Mouse (Mus musculus): Measurements from ENCODE around the gene Cyp3a59. TPM values are rescaled to one million over a fixed set of nuclear protein-coding genes. Genes with fewer than 3 reads are reported as not detected.
"Not testable (repeated sequence)": the region's sequence is repeated elsewhere in the genome, so short reads cannot be mapped to it uniquely, and the experiment has no call there.

Cyp3a59 gene
- polyA plus RNA-seq (2014; fragmentation: Nextera tagmentation; extraction: Ambion mirVana), result not detected in 2 replicates

DNA sequence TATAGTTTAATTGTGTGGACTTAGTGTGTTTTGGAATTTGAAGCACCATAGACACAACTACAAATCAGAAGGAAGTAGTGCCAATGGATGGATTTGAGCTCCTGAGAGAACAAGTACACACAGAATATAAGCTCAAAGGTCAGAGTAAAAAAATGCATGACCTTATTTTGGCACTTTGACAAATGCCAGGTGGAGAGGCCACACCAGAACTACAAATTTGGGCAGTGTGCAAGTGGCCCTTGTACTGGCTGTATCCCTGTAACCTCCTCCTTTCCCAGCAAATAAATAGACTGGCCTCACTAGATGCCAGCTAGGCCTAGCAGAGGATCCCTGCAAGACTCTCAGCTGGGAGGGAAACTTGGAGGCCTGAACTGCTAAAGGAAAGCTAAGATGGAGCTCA lies at the start of gene Cyp3a59:
Gene Cyp3a59 (plus strand): TSS at position 313 of the 400 bp plus-strand sequence.
- not testable (repeated sequence) for H3K4me3 ChIP-seq (ENCODE audit: low read depth, low read length); H3K9me3 ChIP-seq (ENCODE audit: control insufficient read depth, low read length); ATAC-seq (ENCODE audit: insufficient read depth, low FRiP score, low TSS enrichment); H3K9ac ChIP-seq (ENCODE audit: low read length); H3K36me3 ChIP-seq (ENCODE audit: control insufficient read depth, insufficient read depth, low read length); H3K4me1 ChIP-seq (ENCODE audit: control insufficient read depth, insufficient read depth, low read length); DNase-seq (ENCODE audit: low spot score); H3K4me2 ChIP-seq (ENCODE audit: low read depth); H3K27me3 ChIP-seq (ENCODE audit: control insufficient read depth, insufficient read depth, low read length); H3K27ac ChIP-seq (ENCODE audit: low read depth, low read length)

DNA sequence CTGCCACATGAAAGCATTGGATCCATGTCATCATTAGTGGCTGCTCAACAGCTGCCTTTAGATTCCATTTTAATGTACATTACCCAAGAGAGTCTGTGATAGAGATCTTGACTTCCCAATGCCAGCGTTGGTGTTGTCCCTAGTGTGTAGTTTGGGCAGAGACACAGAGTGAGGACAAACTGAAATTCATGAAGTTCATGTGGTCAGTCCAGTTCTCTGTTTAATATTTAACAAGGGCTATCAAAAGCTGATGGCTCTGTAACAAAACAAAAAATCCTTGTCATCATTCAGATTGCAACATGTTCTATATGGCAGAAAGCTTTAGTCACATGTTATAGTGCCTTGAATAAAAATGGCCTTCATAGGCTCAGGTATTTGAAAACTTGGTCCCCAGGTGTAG lies 9.0 kb upstream of the Cyp3a59 start:
- no peak for DNase-seq (ENCODE audit: low spot score)
- WGBS, result 69% methylated on average over 1 of the region's 1 CpGs
- peaks cover 3% of the 10 kb centered on the region; the same call in 1 of the 2 replicates for H3K9me3 ChIP-seq (ENCODE audit: control insufficient read depth, low read length)
- H3K27ac ChIP-seq (ENCODE audit: low read depth, low read length), result no peak overlapping the region
- H3K36me3 ChIP-seq (ENCODE audit: control insufficient read depth, insufficient read depth, low read length), result no peaks in the 10 kb centered on the region
- H3K9ac ChIP-seq (ENCODE audit: low read length), result no peak overlapping the region
- H3K4me2 ChIP-seq (ENCODE audit: low read depth), result no peak overlapping the region
- no peak overlapping the region for H3K4me3 ChIP-seq (ENCODE audit: low read depth, low read length)
- ATAC-seq (ENCODE audit: insufficient read depth, low FRiP score, low TSS enrichment), result no peak
- no peaks in the 10 kb centered on the region for H3K27me3 ChIP-seq (ENCODE audit: control insufficient read depth, insufficient read depth, low read length)
- H3K4me1 ChIP-seq (ENCODE audit: control insufficient read depth, insufficient read depth, low read length), result no peaks in the 10 kb centered on the region

DNA sequence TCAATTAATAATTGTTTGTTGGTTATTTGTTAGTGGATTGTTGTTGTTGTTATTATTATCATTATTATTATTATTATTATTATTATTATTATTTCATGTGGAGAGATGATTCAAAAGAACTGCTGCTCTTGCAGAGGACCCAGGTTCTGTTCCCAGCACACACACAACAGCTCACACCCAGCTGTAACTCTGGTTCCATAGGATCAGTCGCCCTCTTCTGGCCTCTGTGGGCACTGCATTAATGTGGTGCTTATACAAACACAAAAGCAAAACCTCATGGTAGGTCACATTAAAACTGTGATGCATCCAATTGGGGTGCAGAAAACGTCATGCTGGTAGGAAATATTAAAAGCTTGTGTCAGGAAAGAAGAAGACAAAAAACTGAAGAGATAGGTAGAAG lies 68.8 kb downstream of the Cyp3a59 start:
- no peak overlapping the region for H3K9ac ChIP-seq (ENCODE audit: low read length)
- 44% methylated on average over 2 of the region's 2 CpGs for WGBS
- H3K9me3 ChIP-seq (ENCODE audit: control insufficient read depth, low read length), result no peaks in the 10 kb centered on the region; the same call in 1 of the 2 replicates
- no peak overlapping the region for H3K4me3 ChIP-seq (ENCODE audit: low read depth, low read length)
- DNase-seq (ENCODE audit: low spot score) (peak; percentile 43), ATAC-seq (ENCODE audit: insufficient read depth, low FRiP score, low TSS enrichment) (no peak)
- no peaks in the 10 kb centered on the region for H3K36me3 ChIP-seq (ENCODE audit: control insufficient read depth, insufficient read depth, low read length)
- H3K4me2 ChIP-seq (ENCODE audit: low read depth), result no peak overlapping the region
- no peaks in the 10 kb centered on the region for H3K4me1 ChIP-seq (ENCODE audit: control insufficient read depth, insufficient read depth, low read length)
- H3K27me3 ChIP-seq (ENCODE audit: control insufficient read depth, insufficient read depth, low read length), result no peaks in the 10 kb centered on the region
- no peak overlapping the region for H3K27ac ChIP-seq (ENCODE audit: low read depth, low read length)

DNA sequence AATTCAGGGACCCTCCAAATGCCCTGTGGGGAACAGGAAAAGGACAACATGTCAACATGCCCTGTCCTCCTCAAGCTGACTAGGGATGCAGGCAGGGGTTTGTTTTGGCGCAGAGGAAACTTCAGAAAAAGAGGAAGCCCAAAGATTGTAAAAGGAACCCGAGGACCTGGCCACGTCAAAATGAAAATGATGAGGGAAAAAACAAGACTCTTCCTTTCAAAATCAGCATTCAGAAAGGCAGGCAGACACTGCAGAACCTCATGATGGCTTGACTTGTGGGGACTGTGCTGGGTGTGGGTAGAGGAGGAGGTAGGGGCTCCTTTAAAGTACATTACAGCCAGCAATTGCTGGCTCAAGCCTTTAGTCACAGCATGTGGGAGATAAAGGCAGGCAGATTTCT lies 71.4 kb downstream of the Cyp3a59 start:
- 82% methylated on average over 3 of the region's 3 CpGs for WGBS
- no peak overlapping the region for H3K9ac ChIP-seq (ENCODE audit: low read length)
- no peaks in the 10 kb centered on the region for H3K27me3 ChIP-seq (ENCODE audit: control insufficient read depth, insufficient read depth, low read length)
- H3K9me3 ChIP-seq (ENCODE audit: control insufficient read depth, low read length), result peaks cover 2% of the 10 kb centered on the region; the same call in 1 of the 2 replicates
- ATAC-seq (ENCODE audit: insufficient read depth, low FRiP score, low TSS enrichment) (no peak), DNase-seq (ENCODE audit: low spot score) (no peak)
- H3K4me1 ChIP-seq (ENCODE audit: control insufficient read depth, insufficient read depth, low read length), result no peaks in the 10 kb centered on the region
- H3K36me3 ChIP-seq (ENCODE audit: control insufficient read depth, insufficient read depth, low read length), result no peaks in the 10 kb centered on the region
- no peak overlapping the region for H3K27ac ChIP-seq (ENCODE audit: low read depth, low read length)
- H3K4me3 ChIP-seq (ENCODE audit: low read depth, low read length), result no peak overlapping the region
- no peak overlapping the region for H3K4me2 ChIP-seq (ENCODE audit: low read depth)

DNA sequence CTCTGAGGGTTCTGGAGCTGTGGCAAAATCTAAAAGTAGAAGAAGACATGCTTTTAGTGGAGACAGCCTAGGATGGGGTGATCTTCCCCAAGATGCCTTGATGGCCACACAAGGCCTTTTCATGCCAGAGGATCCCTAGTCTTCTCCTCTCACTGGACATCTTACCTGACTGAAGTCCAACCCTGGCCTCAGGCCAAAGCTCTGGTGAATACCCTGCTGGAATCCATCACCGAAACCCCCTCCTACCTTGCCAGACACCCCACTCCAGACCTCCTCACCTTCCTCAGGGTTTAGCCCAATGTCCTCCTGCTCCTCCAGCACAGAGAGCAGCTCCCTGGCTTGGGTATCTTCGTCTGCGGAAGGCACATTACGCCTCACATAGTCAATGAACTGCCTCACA lies 79.3 kb downstream of the Cyp3a59 start:
- not testable (repeated sequence) for H3K27ac ChIP-seq (ENCODE audit: low read depth, low read length); H3K27me3 ChIP-seq (ENCODE audit: control insufficient read depth, insufficient read depth, low read length); H3K4me3 ChIP-seq (ENCODE audit: low read depth, low read length); H3K4me2 ChIP-seq (ENCODE audit: low read depth); ATAC-seq (ENCODE audit: insufficient read depth, low FRiP score, low TSS enrichment); DNase-seq (ENCODE audit: low spot score); H3K36me3 ChIP-seq (ENCODE audit: control insufficient read depth, insufficient read depth, low read length); H3K9ac ChIP-seq (ENCODE audit: low read length); H3K4me1 ChIP-seq (ENCODE audit: control insufficient read depth, insufficient read depth, low read length); H3K9me3 ChIP-seq (ENCODE audit: control insufficient read depth, low read length)
- WGBS, result 90% methylated on average over 4 of the region's 4 CpGs

DNA sequence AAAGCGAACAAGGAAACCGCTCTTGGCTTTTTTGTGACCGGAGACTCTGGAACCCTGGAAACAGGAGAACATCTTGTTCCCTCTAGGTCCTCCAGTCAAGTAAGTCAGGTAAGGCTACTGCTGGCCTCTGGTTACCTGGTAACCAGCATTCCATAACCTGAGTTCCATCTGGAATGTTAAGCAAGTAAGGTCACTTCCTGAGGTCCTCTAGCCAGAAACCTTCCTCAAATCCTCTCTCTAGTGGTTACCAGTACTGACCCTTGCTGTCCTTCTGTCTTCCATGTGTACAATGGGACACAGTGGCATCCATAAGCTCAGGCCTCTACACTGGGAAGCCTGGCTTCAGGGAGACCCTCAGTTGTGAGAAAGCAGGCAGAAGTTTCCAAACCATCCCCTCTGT lies 81.4 kb downstream of the Cyp3a59 start, which contains the start of gene Gm5565:
Gene Gm5565 (minus strand): TSS at position 101 of the 400 bp plus-strand sequence.
- 93% methylated on average over 3 of the region's 3 CpGs for WGBS
- not testable (repeated sequence) for ATAC-seq (ENCODE audit: insufficient read depth, low FRiP score, low TSS enrichment); DNase-seq (ENCODE audit: low spot score)

More for the DNA sequence above, 81.4 kb downstream of the Cyp3a59 start, which contains the start of gene Gm5565:
- not testable (repeated sequence) for H3K36me3 ChIP-seq (ENCODE audit: control insufficient read depth, insufficient read depth, low read length); H3K4me1 ChIP-seq (ENCODE audit: control insufficient read depth, insufficient read depth, low read length); H3K9ac ChIP-seq (ENCODE audit: low read length); H3K27me3 ChIP-seq (ENCODE audit: control insufficient read depth, insufficient read depth, low read length); H3K4me3 ChIP-seq (ENCODE audit: low read depth, low read length); H3K4me2 ChIP-seq (ENCODE audit: low read depth); H3K9me3 ChIP-seq (ENCODE audit: control insufficient read depth, low read length); H3K27ac ChIP-seq (ENCODE audit: low read depth, low read length)

Other genes starting within 250 kb of the Cyp3a59 start
- gene Cyp3a11, start 199.3 kb upstream of the Cyp3a59 start, polyA plus RNA-seq (2014; fragmentation: Nextera tagmentation; extraction: Ambion mirVana), result not detected in 2 replicates
- not detected in 2 replicates for gene Cyp3a25, start 69.6 kb upstream of the Cyp3a59 start, polyA plus RNA-seq (2014; fragmentation: Nextera tagmentation; extraction: Ambion mirVana)
- gene Gm5565, start 81.3 kb downstream of the Cyp3a59 start, polyA plus RNA-seq (2014; fragmentation: Nextera tagmentation; extraction: Ambion mirVana), result not detected in 2 replicates
- not detected in 2 replicates for gene Gm6309, start 91.5 kb downstream of the Cyp3a59 start, polyA plus RNA-seq (2014; fragmentation: Nextera tagmentation; extraction: Ambion mirVana)
- gene 1700001J03Rik, start 106.0 kb downstream of the Cyp3a59 start, polyA plus RNA-seq (2014; fragmentation: Nextera tagmentation; extraction: Ambion mirVana), result not detected in 2 replicates
- 22.7 TPM in 2 replicates for gene Rnf6, start 142.3 kb downstream of the Cyp3a59 start, polyA plus RNA-seq (2014; fragmentation: Nextera tagmentation; extraction: Ambion mirVana)
- gene Cdk8, start 152.0 kb downstream of the Cyp3a59 start, polyA plus RNA-seq (2014; fragmentation: Nextera tagmentation; extraction: Ambion mirVana), result 36.0 and 38.4 TPM in 2 replicates

Data from neural tube, embryonic 11.5 days (tissue).